25 mouse cellular contexts compared by ENCODE assay signal in genomic region chr7:5112701-5113100, GRCm38 (mm10). TPM values are rescaled to one million over a fixed set of nuclear protein-coding genes. Genes with fewer than 3 reads are reported as not detected.
DNase-seq lines count a peak whose midpoint lies in the region; ATAC-seq and TF ChIP-seq lines count a peak whose summit lies in the region.
"Had no signal": no experiment of that assay in that cellular context is flagged by ENCODE, and none has a peak within 500 bp of the region (broad histone marks: within the 10 kb centered on the region; RNA-seq: fewer than 3 reads in every experiment).

No protein-coding gene starts in this region.

- no peaks in the 10 kb centered on the region for H3K4me1 ChIP-seq in embryonic facial prominence, embryonic 14.5 days (ENCODE audit: control insufficient read depth, insufficient read depth, low read length)
- no peaks in the 10 kb centered on the region for H3K4me1 ChIP-seq in embryonic facial prominence, embryonic 10.5 days
- H3K4me1 ChIP-seq in kidney, postnatal 0 days (replicated peaks; ENCODE audit: insufficient read depth, low read length) = no peaks in the 10 kb centered on the region
- no peaks in the 10 kb centered on the region; the same call in 1 of the 2 replicates for H3K4me1 ChIP-seq in lung, postnatal 0 days (ENCODE audit: insufficient read depth, low read depth, low read length)
- H3K4me1 ChIP-seq: heart, embryonic 10.5 days; hindbrain, embryonic 10.5 days; intestine, embryonic 15.5 days had no signal

- H3K9ac ChIP-seq in embryonic facial prominence, embryonic 14.5 days (ENCODE audit: low read depth, low read length) = no peak overlapping the region
- no peak overlapping the region for H3K9ac ChIP-seq in kidney, postnatal 0 days (ENCODE audit: low read depth, low read length)
- no peak overlapping the region for H3K9ac ChIP-seq in lung, postnatal 0 days (replicated peaks; ENCODE audit: low read depth)
- H3K9ac ChIP-seq: hindbrain, embryonic 14.5 days; intestine, embryonic 15.5 days had no signal

- no peak for TF ChIP-seq EP300 in lung, postnatal 0 days (IDR thresholded peaks at IDR 0.05)

- H3K27ac ChIP-seq in embryonic facial prominence, embryonic 14.5 days (replicated peaks; ENCODE audit: low read depth, low read length) = peak overlapping the region; percentile 58; the same call in 1 of the 2 replicates
- H3K27ac ChIP-seq in embryonic facial prominence, embryonic 10.5 days (replicated peaks) = no peak overlapping the region
- no peak overlapping the region for H3K27ac ChIP-seq in kidney, postnatal 0 days
- no peak overlapping the region for H3K27ac ChIP-seq in lung, postnatal 0 days (ENCODE audit: low read length)
- H3K27ac ChIP-seq: gastrocnemius, adult 2 months; heart, embryonic 10.5 days; hindbrain, embryonic 10.5 days; hindbrain, embryonic 14.5 days; intestine, embryonic 15.5 days had no signal

- DNase-seq in embryonic facial prominence, embryonic 14.5 days (ENCODE audit: low spot score) = peak; percentile 57
- DNase-seq in embryonic facial prominence, embryonic 10.5 days (ENCODE audit: low spot score) = no peak
- DNase-seq in kidney, postnatal 0 days (ENCODE audit: low spot score) = peak; percentile 57
- no peak for DNase-seq in kidney, adult 18-20 months
- DNase-seq in lung, postnatal 0 days (ENCODE audit: low spot score) = peak; percentile 75
- no peak for DNase-seq in lung, postnatal 25 days (ENCODE audit: low spot score)
- no peak for DNase-seq in right cerebral cortex, postnatal 14 days
- DNase-seq: adrenal gland, adult 2 months; adrenal gland, postnatal 25 days; cerebellum, adult 18-20 months; cerebellum, adult 9-11 months; cerebellum, postnatal 36 days; gastrocnemius, adult 2 months; gastrocnemius, postnatal 25 days; heart, postnatal 14 days had no signal

- TF ChIP-seq CTCF in kidney, postnatal 0 days (IDR thresholded peaks at IDR 0.05; ENCODE audit: low read depth) = no peak
- no peak for TF ChIP-seq CTCF in lung, postnatal 0 days (IDR thresholded peaks at IDR 0.05)

- H3K4me3 ChIP-seq in embryonic facial prominence, embryonic 14.5 days (ENCODE audit: low read depth, low read length) = no peak overlapping the region
- no peak overlapping the region for H3K4me3 ChIP-seq in embryonic facial prominence, embryonic 10.5 days
- no peak overlapping the region for H3K4me3 ChIP-seq in kidney, postnatal 0 days (replicated peaks; ENCODE audit: low read depth, low read length)
- no peak overlapping the region for H3K4me3 ChIP-seq in lung, postnatal 0 days (ENCODE audit: low read depth, low read length)
- H3K4me3 ChIP-seq: gastrocnemius, adult 2 months; heart, embryonic 10.5 days; hindbrain, embryonic 10.5 days; intestine, embryonic 15.5 days had no signal

- H3K36me3 ChIP-seq in embryonic facial prominence, embryonic 14.5 days (ENCODE audit: control insufficient read depth, insufficient read depth, low read length) = no peaks in the 10 kb centered on the region
- H3K36me3 ChIP-seq in embryonic facial prominence, embryonic 10.5 days (replicated peaks) = no peaks in the 10 kb centered on the region
- no peaks in the 10 kb centered on the region for H3K36me3 ChIP-seq in kidney, postnatal 0 days (ENCODE audit: insufficient read depth, low read length)
- H3K36me3 ChIP-seq in lung, postnatal 0 days (ENCODE audit: insufficient read depth, low read length) = no peaks in the 10 kb centered on the region
- H3K36me3 ChIP-seq: heart, embryonic 10.5 days; hindbrain, embryonic 10.5 days; intestine, embryonic 15.5 days had no signal

- peak; percentile 50; the same call in 1 of the 2 replicates for ATAC-seq in embryonic facial prominence, embryonic 14.5 days (ENCODE audit: low read depth)
- no peak for ATAC-seq in kidney, postnatal 0 days (replicated peaks; ENCODE audit: low FRiP score, low read depth)
- peak; percentile 68 for ATAC-seq in lung, postnatal 0 days
- ATAC-seq: activated CD4-positive, CD25-positive, alpha-beta regulatory T cell, adult 4 months; forebrain, embryonic 14.5 days; intestine, embryonic 15.5 days; Patski had no signal

- WGBS in embryonic facial prominence, embryonic 14.5 days = 34% methylated on average over 3 of the region's 3 CpGs
- 49% methylated on average over 3 of the region's 3 CpGs for WGBS in embryonic facial prominence, embryonic 10.5 days
- 40% methylated on average over 3 of the region's 3 CpGs for WGBS in kidney, postnatal 0 days
- 22% methylated on average over 3 of the region's 3 CpGs for WGBS in lung, postnatal 0 days

- H3K27me3 ChIP-seq in embryonic facial prominence, embryonic 14.5 days (replicated peaks; ENCODE audit: control insufficient read depth, insufficient read depth, low read length) = no peaks in the 10 kb centered on the region
- no peaks in the 10 kb centered on the region for H3K27me3 ChIP-seq in embryonic facial prominence, embryonic 10.5 days (replicated peaks; ENCODE audit: low read depth, poor library complexity, severe bottlenecking)
- no peaks in the 10 kb centered on the region for H3K27me3 ChIP-seq in kidney, postnatal 0 days (ENCODE audit: insufficient read depth, low read length)
- no peaks in the 10 kb centered on the region for H3K27me3 ChIP-seq in lung, postnatal 0 days (replicated peaks; ENCODE audit: insufficient read depth, low read length)
- H3K27me3 ChIP-seq: intestine, embryonic 15.5 days; Patski had no signal

- H3K9me3 ChIP-seq in embryonic facial prominence, embryonic 14.5 days (ENCODE audit: control insufficient read depth, low read length) = no peaks in the 10 kb centered on the region
- 0 out of 2 replicates have a peak, but pooled peaks cover 3% of the 10 kb centered on the region for H3K9me3 ChIP-seq in embryonic facial prominence, embryonic 10.5 days
- H3K9me3 ChIP-seq in kidney, postnatal 0 days (replicated peaks; ENCODE audit: low read length) = no peaks in the 10 kb centered on the region
- H3K9me3 ChIP-seq in lung, postnatal 0 days (ENCODE audit: low read length) = no peaks in the 10 kb centered on the region
- H3K9me3 ChIP-seq: heart, embryonic 10.5 days; intestine, embryonic 15.5 days had no signal

- H3K4me2 ChIP-seq in embryonic facial prominence, embryonic 14.5 days (ENCODE audit: low read depth, low read length) = no peak overlapping the region
- no peak overlapping the region for H3K4me2 ChIP-seq in kidney, postnatal 0 days (ENCODE audit: low read length)
- H3K4me2 ChIP-seq in lung, postnatal 0 days (replicated peaks; ENCODE audit: low read depth, low read length) = no peak overlapping the region
- H3K4me2 ChIP-seq: hindbrain, embryonic 14.5 days; intestine, embryonic 15.5 days had no signal

RNA-seq across cellular contexts. Expression of gene Rfpl4, which starts 4.0 kb away (rescaled TPM):
- not detected in 2 replicates for polyA plus RNA-seq in embryonic facial prominence, embryonic 14.5 days (2014; fragmentation: Nextera tagmentation; extraction: Ambion mirVana)
- not detected in 2 replicates for polyA plus RNA-seq in embryonic facial prominence, embryonic 10.5 days (2016; fragmentation: Nextera tagmentation; extraction: Ambion mirVana)
- polyA plus RNA-seq in kidney, postnatal 0 days (2015; fragmentation: Nextera tagmentation; extraction: Ambion mirVana) = not detected in 2 replicates
- polyA plus RNA-seq in lung, postnatal 0 days (2015; fragmentation: Nextera tagmentation; extraction: Ambion mirVana) = not detected in 2 replicates
- polyA plus RNA-seq: activated CD4-positive, CD25-positive, alpha-beta regulatory T cell, adult 4 months; adrenal gland, adult 2 months; C2C12; embryonic facial prominence, embryonic 11.5 days; forebrain, embryonic 14.5 days; heart, embryonic 10.5 days; heart, embryonic 14.5 days; hindbrain, embryonic 10.5 days; hindbrain, embryonic 14.5 days; intestine, embryonic 15.5 days; Patski had no signal

RNA-seq across cellular contexts. Expression of gene Rasl2-9, which starts 13.0 kb away (rescaled TPM):
- 0.22 and 0.62 TPM in 2 replicates for polyA plus RNA-seq in embryonic facial prominence, embryonic 14.5 days (2014; fragmentation: Nextera tagmentation; extraction: Ambion mirVana)
- 0.20 TPM in 2 replicates for polyA plus RNA-seq in embryonic facial prominence, embryonic 10.5 days (2016; fragmentation: Nextera tagmentation; extraction: Ambion mirVana)
- 0.79 and 0.83 TPM in 2 replicates for polyA plus RNA-seq in kidney, postnatal 0 days (2015; fragmentation: Nextera tagmentation; extraction: Ambion mirVana)
- polyA plus RNA-seq in lung, postnatal 0 days (2015; fragmentation: Nextera tagmentation; extraction: Ambion mirVana) = 0.52 and 0.88 TPM in 2 replicates

RNA-seq across cellular contexts. Expression of gene Epn1, which starts 32.7 kb away (rescaled TPM):
- 59.3 and 66.2 TPM in 2 replicates for polyA plus RNA-seq in embryonic facial prominence, embryonic 14.5 days (2014; fragmentation: Nextera tagmentation; extraction: Ambion mirVana)
- polyA plus RNA-seq in embryonic facial prominence, embryonic 10.5 days (2016; fragmentation: Nextera tagmentation; extraction: Ambion mirVana) = 56.7 and 58.8 TPM in 2 replicates
- polyA plus RNA-seq in kidney, postnatal 0 days (2015; fragmentation: Nextera tagmentation; extraction: Ambion mirVana) = 58.4 and 61.7 TPM in 2 replicates
- 40.7 and 41.6 TPM in 2 replicates for polyA plus RNA-seq in lung, postnatal 0 days (2015; fragmentation: Nextera tagmentation; extraction: Ambion mirVana)

RNA-seq across cellular contexts. Expression of gene Vmn1r55, which starts 36.8 kb away (rescaled TPM):
- not detected in 2 replicates for polyA plus RNA-seq in embryonic facial prominence, embryonic 14.5 days (2014; fragmentation: Nextera tagmentation; extraction: Ambion mirVana)
- polyA plus RNA-seq in embryonic facial prominence, embryonic 10.5 days (2016; fragmentation: Nextera tagmentation; extraction: Ambion mirVana) = 0.01 TPM in 1 of 2 replicates, not detected in the other
- polyA plus RNA-seq in kidney, postnatal 0 days (2015; fragmentation: Nextera tagmentation; extraction: Ambion mirVana) = not detected in 2 replicates
- polyA plus RNA-seq in lung, postnatal 0 days (2015; fragmentation: Nextera tagmentation; extraction: Ambion mirVana) = not detected in 2 replicates
- polyA plus RNA-seq: adrenal gland, adult 2 months; C2C12; forebrain, embryonic 14.5 days; heart, embryonic 10.5 days; hindbrain, embryonic 10.5 days; intestine, embryonic 15.5 days had no signal

RNA-seq across cellular contexts. Expression of gene U2af2, which starts 50.8 kb away (rescaled TPM):
- polyA plus RNA-seq in embryonic facial prominence, embryonic 14.5 days (2014; fragmentation: Nextera tagmentation; extraction: Ambion mirVana) = 105 and 114 TPM in 2 replicates
- polyA plus RNA-seq in embryonic facial prominence, embryonic 10.5 days (2016; fragmentation: Nextera tagmentation; extraction: Ambion mirVana) = 182 and 189 TPM in 2 replicates
- 95.0 and 103 TPM in 2 replicates for polyA plus RNA-seq in kidney, postnatal 0 days (2015; fragmentation: Nextera tagmentation; extraction: Ambion mirVana)
- polyA plus RNA-seq in lung, postnatal 0 days (2015; fragmentation: Nextera tagmentation; extraction: Ambion mirVana) = 42.0 and 46.1 TPM in 2 replicates

Comparison
In these comparisons a context has a peak if more than half of its experiments do, and no peak if none do; other contexts are left out.
1. DNase-seq: peak in embryonic facial prominence, embryonic 14.5 days (single experiment), kidney, postnatal 0 days (single experiment) and lung, postnatal 0 days (single experiment); none in embryonic facial prominence, embryonic 10.5 days (single experiment), kidney, adult 18-20 months (single experiment), lung, postnatal 25 days (single experiment) and right cerebral cortex, postnatal 14 days (single experiment).